Mouse (Mus musculus) spleen, embryonic (tissue): Measurements from ENCODE around the gene Gm20219.

ENCODE experiments used
- CTCF ChIA-PET: fragments of 350-600 bp; sonication (Branson Sonifier 250); formaldehyde crosslinking; loops from one replicate; lab custom pipeline; 2022; lab: Charles Lee

The Gm20219 gene

GRCm38 (mm10) chr17:56554122-56554551, at the start of gene Gm20219:
TSS of gene Gm20219 (minus strand) at chr17:56554387.
- CTCF ChIA-PET: no interaction called here

- CTCF ChIA-PET: interaction anchor here (1.2 kb wide), 1 partner anchor 18 kb away, joined by 5 read pairs; no protein-coding TSS in a partner anchor
These were observed 49.8 kb upstream of the Gm20219 start for GRCm38 (mm10) chr17:56604070-56604380.

DNA sequence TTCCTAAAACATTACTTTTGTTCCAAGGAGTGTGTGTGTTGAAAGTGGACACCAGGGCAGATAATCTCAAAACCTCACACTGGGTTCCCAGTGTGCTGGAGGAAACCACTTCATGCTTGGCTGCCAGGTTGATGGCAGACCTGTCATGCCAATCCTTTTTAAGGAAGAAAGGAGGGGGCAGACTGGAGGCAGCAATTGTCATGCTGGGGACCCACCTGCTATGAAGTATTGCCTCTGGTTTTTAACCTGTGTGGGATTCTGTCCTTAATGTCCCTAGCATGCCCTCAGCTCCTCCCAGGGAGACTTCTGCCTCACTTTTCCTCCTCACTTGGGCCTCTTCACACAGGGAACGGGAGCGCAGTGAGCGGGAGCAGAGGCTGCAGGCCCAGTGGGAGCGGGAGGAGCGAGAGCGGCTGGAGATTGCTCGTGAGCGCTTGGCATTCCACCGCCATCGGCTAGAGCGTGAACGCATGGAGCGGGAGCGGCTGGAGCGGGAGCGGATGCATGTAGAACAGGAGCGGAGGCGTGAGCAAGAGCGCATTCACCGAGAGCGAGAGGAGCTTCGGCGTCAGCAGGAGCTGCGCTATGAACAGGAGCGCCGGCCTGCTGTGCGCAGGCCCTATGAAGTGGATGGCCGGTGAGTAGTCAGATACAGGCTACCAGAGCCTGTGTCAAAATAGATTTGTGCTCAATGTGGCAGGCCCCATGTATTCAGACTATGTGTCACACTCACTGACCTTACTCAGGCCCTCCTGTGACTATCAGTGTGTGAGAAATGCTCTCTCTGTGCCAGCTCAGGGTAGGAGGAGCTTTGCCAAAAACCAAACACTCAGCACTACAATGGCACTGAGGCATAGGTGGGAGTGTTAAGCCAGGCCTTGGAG, 49.2 kb upstream of the Gm20219 start:
- CTCF ChIA-PET: interaction anchor here (1.2 kb wide), 1 partner anchor 17 kb away, joined by 5 read pairs; no protein-coding TSS in a partner anchor

GRCm38 (mm10) chr17:56593527-56594271, 39.5 kb upstream of the Gm20219 start:
- CTCF ChIA-PET: interaction anchor here (0.5 kb wide), 1 partner anchor 92 kb away, joined by 5 read pairs; no protein-coding TSS in a partner anchor

GRCm38 (mm10) chr17:56592553-56592952, 38.4 kb upstream of the Gm20219 start:
- CTCF ChIA-PET: no interaction called here

- CTCF ChIA-PET: no interaction called here
These were observed 34.7 kb upstream of the Gm20219 start for GRCm38 (mm10) chr17:56588921-56589320.

DNA sequence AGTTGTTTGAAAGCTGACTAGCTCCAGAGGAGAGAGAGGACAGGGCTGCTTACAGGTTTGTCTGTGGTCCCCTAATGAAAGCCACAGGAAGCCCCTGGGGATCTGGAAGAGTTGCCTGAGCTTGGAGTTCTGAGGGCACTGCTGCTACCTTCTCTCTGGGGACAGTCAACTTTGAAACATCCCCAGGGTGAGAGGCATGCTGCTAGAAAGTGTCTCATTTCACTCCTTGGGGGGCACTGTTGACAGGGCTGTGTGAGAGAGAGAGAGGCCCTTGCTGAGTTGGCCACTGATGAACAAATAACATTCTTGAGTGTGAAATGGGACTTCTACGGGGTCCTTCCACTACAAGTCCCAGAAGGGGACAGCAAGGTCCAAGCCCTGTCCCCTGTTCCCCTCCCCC, 33.6 kb upstream of the Gm20219 start:
- CTCF ChIA-PET: no interaction called here

DNA sequence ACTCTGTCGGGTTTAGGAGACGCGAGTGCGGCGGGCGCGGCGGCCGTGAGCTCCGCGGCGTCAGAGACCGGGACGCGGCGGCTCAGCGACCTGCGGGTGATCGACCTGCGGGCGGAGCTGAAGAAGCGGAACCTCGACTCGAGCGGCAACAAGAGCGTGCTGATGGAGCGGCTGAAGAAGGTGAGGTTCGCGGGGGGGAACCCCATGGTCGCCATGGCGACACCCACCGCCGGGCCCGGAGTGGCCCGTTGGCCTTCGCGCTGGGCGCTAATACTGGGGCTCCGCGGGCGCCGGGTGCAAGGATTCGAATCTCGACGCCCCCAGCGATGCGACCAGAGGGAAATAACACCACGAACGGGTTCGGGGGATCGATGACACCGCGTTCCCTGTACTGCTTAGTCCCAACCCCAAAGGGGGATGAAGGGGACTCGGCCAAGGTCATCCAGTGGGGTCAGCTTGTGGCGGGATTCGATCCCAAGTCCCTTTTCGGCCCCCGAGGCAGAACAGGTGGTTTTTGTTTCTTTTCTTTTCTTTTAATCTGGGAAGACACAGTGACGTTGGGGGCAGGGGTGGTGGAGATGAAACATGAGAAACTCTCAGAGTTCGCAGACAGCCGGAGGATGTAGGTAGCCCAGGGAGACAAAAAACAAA, 31.1 kb upstream of the Gm20219 start:
- CTCF ChIA-PET: interaction anchor here (0.6 to 1.4 kb wide), 2 partner anchors 19 to 20 kb away, joined by 3 to 5 read pairs; no protein-coding TSS in a partner anchor

DNA sequence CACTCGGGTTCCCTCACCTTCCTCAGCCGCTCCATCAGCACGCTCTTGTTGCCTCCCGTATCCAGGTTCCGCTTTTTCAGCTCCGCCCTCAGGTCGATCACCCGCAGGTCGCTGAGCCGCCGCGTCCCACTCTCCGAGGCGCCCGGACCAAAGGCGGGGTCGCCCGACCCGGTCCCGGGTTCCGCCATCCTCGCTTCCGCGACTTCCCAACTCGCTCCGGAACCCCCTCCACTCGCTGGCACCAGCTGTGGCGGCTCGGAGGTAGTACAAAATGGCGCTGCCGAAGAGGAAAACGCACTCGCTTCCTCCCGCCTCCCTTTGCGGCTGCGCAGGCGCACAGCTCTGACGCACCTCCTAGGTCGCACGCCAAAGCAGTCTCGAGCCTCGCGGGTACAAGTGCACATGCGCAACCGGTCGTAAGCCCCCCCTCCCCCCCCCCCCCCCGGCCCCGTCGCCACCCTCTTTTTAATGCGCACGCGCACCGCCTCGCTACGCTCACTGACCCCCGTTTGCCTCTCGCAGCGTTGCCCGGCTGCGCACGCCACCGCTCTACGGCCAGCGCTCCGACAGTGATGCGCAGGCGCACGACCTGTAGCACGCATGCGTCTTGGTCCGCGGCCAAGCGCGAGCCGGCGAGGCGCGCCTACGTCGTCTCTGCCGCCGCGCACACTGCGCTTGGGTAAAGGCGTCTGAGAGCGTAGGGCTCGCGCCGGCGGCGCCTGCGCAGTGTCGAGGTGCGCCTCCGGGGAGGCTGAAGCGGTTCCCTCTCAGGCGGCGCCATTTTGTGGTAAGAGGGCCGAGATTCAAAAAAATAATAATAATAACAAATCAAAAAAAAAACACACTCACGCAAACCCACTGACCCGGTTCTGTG, 30.3 kb upstream of the Gm20219 start, which contains the start of the genes Safb2 and Safb:
TSS of gene Safb2 (minus strand) at position 329 of the 874 bp plus-strand sequence.
TSS of gene Safb (plus strand) at position 569 of the 874 bp plus-strand sequence.
- CTCF ChIA-PET: interaction anchor here (0.6 to 0.7 kb wide), 2 partner anchors 21 to 28 kb away, joined by 3 read pairs; no protein-coding TSS in a partner anchor

- CTCF ChIA-PET: interaction anchor here (0.6 to 0.7 kb wide), 2 partner anchors 25 to 29 kb away, joined by 3 read pairs; no protein-coding TSS in a partner anchor
These were observed 29.5 kb upstream of the Gm20219 start for GRCm38 (mm10) chr17:56583611-56584256.

DNA sequence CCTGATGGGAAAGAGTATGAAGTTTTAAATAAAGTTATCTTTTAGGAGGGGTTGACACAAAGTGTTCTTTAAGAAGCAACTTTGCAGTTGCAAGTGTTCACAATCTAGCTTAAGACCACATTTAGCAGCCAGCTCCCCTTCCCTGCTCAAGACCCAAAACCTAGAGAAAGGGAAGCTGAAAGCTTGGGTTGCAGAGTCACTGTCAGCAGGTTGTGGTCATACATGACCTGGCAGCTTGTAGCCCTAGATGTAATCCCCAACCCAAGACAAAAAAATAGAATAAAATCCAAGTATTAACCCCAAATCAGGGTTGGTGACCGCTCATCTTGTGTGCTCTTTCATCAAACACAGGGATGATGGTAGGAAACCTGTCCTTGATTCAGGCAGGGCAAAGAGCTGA, 28.9 kb upstream of the Gm20219 start:
- CTCF ChIA-PET: no interaction called here

DNA sequence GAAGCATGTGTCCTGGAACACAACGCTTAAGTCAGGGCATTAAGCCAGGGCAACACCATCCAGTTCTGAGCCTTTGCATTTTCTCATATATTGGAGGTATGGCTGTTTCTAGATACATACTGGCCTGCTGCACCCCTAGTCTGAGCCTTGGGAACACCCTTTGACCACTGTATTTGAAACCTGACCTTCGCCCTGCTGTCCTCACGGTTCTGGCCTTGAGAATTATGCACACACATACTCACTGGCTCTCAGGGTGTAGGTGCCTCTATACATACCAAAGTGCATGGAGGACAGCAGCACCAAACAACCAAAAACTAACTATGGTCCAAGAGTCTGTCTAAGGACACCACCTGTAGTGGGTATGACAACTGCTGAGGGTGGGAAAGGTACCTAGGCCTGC, 18.8 kb upstream of the Gm20219 start:
- CTCF ChIA-PET: no interaction called here

- CTCF ChIA-PET: interaction anchor here (1.0 kb wide), 1 partner anchor 26 kb away, joined by 3 read pairs; no protein-coding TSS in a partner anchor
These were observed 18.0 kb upstream of the Gm20219 start for GRCm38 (mm10) chr17:56572154-56572553.

- CTCF ChIA-PET: no interaction called here
These were observed 16.1 kb upstream of the Gm20219 start for GRCm38 (mm10) chr17:56570287-56570686.

DNA sequence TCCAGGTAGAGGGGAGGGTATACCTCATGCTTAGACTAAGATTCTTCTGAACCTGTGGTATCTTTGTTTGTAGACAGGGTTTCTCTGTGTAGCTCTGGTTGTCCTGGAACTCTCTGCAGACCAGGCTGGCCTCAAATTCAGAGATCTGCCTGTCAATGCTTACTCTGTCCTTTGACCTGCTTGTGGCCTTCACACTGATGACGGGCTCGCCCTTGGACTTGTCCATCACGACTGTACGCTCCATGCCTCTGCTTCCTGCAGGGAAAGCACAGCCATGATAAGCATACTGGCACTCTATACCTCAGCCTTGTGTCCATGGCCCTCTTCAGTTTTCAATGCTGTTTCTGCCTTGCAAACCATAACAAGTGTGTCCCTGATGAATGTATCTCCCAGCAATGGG, 13.2 kb upstream of the Gm20219 start:
- CTCF ChIA-PET: no interaction called here

DNA sequence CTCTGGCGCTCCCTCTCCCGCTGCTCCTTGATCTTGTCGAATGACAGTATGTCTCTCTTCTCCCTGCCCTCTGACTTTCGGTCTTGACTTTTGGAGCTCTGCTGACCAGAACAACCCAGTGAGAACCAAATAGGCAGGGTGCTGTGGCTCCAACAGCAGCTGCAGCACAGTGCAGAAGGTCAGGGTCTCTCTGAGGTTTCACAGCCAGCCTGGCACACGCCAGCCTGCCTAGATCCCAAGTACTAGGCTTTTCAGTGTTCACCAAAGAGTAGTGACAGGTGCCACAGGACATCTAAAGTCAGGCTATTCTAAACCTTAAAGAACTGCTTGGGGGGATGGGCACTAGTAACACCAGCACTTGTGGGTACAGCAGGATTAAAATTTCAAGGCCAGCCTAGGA, 12.7 kb upstream of the Gm20219 start:
- CTCF ChIA-PET: no interaction called here

GRCm38 (mm10) chr17:56566293-56566692, 12.1 kb upstream of the Gm20219 start:
- CTCF ChIA-PET: no interaction called here

DNA sequence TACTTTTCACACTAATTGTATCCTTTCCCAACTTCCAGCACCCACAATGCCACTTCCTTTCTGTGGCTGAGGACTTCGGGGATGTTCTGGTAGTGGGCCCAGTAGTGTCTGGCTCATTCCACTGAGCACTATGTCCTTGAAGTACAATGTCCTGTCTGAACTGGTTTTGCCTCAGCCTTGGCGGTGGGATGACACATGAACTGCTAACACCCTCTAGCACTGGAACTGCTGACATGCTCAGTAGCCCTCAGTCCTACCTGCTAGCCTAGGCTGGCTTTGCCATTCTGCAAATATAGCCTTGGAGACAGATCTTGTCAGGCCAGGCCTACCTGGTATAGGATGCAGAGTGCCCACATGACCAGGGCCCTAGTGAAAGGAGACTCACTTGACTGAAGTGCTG, 7.7 kb upstream of the Gm20219 start:
- CTCF ChIA-PET: no interaction called here

GRCm38 (mm10) chr17:56560131-56560530, 5.9 kb upstream of the Gm20219 start:
- CTCF ChIA-PET: interaction anchor here (0.6 to 0.9 kb wide), 3 partner anchors 26 to 89 kb away, joined by 3 to 11 read pairs (median 4); no protein-coding TSS in a partner anchor

DNA sequence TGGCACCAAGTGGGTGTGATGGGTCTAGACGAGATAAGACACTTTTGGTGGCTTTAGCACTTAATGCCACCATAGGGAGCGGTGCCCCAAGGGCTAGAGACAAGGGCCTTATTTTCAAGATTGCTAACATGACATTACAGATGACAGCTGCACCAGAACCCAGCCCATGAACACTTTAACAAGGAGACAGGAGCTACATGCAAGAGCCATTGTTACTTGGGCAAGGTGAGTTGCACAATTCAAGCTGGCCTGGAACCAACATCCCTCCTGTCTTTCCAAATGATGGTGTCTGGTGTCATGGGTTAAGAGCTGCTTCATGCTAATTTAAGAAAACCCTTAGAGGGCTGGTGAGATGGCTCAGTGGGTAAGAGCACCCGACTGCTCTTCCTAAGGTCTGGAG, 5.2 kb upstream of the Gm20219 start:
- CTCF ChIA-PET: no interaction called here
